Mouse (Mus musculus): ENCODE measurements around the gene Ube2m. TPM values are rescaled to one million over a fixed set of nuclear protein-coding genes. Genes with fewer than 3 reads are reported as not detected.
A peak's percentile ranks its signal among the peaks of the same experiment; 100 is the strongest.

The Ube2m gene
- polyA plus RNA-seq, 1 experiment: 195 TPM

DNA sequence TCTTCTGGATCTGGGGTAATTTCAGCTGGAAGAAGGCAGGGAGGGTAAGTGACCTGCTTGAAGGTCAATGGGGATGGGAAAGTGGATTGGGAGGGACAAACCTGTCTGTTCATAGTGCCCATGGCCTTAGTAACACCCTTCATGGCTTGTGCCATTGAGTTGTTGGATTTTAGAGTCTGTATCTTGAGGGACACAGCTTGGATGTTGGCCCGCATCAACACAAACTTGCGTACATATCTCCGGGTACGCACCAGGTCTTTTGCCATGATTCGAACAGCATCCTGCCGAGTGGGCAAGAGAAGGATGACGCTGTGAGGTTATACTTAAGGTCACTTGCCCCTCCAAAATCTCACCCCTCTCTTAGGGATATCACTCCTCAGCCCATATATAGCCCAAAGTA, 5.5 kb downstream of the Ube2m start:
- Histone ChIP-seq H3K4me3 (ENCODE audit: low read depth, low read length) (no peak overlapping the region), H3K9ac (ENCODE audit: low read depth, poor library complexity, severe bottlenecking) (no peak overlapping the region)

DNA sequence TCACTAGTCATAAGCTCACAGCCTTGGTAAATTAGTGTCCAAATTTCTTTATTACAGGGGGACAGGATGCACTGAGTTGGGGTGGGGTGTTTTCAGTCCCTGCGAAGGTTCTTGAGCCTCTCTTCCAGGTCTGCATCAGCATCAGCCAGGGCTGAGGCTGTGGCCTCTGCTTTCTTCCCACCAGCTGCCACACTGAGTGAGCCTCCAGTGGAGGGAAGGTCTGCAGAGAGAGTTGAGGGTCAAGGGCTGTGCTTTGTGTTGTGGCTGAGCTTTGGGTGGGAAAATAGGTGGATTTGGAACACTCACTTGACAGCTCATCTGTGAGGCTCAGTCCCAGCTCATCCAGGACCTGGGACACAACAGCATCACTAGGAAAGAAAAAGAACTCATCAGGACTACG, 6.1 kb downstream of the Ube2m start:
- Histone ChIP-seq H3K27me3 (ENCODE audit: control insufficient read depth, insufficient read depth, low read length, poor library complexity, severe bottlenecking) (no peaks in the 10 kb centered on the region), H3K36me3 (ENCODE audit: control insufficient read depth, insufficient read depth, low read length, poor library complexity, severe bottlenecking) (peaks cover 66% of the 10 kb centered on the region), H3K9me3 (replicated peaks; ENCODE audit: control insufficient read depth, insufficient read depth, low read length, poor library complexity, severe bottlenecking) (no peaks in the 10 kb centered on the region), H3K4me1 (ENCODE audit: control insufficient read depth, insufficient read depth, low read length) (no peaks in the 10 kb centered on the region), H3K27ac (ENCODE audit: insufficient read depth, low read length) (no peak overlapping the region), H3K4me3 (ENCODE audit: low read depth, low read length) (no peak overlapping the region), H3K9ac (ENCODE audit: low read depth, poor library complexity, severe bottlenecking) (no peak overlapping the region)
- TF ChIP-seq CTCF (IDR thresholded peaks at IDR 0.05; ENCODE audit: low read depth, low read length): no peak
- no peak for TF ChIP-seq POLR2A (IDR thresholded peaks at IDR 0.05; ENCODE audit: insufficient read depth, low read length)
- no peak for TF ChIP-seq EP300 (IDR thresholded peaks at IDR 0.05; ENCODE audit: insufficient read depth, low read depth, low read length)

More for the DNA sequence above, 5.5 kb downstream of the Ube2m start:
- Histone ChIP-seq H3K36me3 (ENCODE audit: control insufficient read depth, insufficient read depth, low read length, poor library complexity, severe bottlenecking) (peaks cover 61% of the 10 kb centered on the region), H3K27ac (ENCODE audit: insufficient read depth, low read length) (no peak overlapping the region), H3K9me3 (replicated peaks; ENCODE audit: control insufficient read depth, insufficient read depth, low read length, poor library complexity, severe bottlenecking) (no peaks in the 10 kb centered on the region), H3K4me1 (ENCODE audit: control insufficient read depth, insufficient read depth, low read length) (no peaks in the 10 kb centered on the region), H3K27me3 (ENCODE audit: control insufficient read depth, insufficient read depth, low read length, poor library complexity, severe bottlenecking) (no peaks in the 10 kb centered on the region)
- TF ChIP-seq CTCF (IDR thresholded peaks at IDR 0.05; ENCODE audit: low read depth, low read length): no peak
- TF ChIP-seq EP300 (IDR thresholded peaks at IDR 0.05; ENCODE audit: insufficient read depth, low read depth, low read length): no peak
- no peak for TF ChIP-seq POLR2A (IDR thresholded peaks at IDR 0.05; ENCODE audit: insufficient read depth, low read length)

DNA sequence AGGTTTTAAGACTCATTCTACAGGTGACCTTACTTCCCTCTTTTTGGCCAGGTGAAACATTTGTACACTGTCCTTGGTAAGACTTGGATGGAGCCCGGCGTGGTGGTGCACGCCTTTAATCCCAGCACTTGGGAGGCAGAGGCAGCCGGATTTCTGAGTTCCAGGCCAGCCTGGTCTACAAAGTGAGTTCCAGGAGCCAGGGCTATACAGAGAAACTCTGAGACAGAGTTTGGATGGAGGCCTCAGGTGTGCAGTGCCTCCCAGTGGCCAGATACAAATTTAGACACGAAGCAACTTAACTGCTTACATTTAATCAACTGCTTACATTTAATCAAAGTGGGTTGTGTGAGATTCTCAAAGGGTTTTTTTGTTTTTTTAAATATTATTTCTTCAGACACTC, 7.0 kb downstream of the Ube2m start:
- peak; percentile 22 for TF ChIP-seq CTCF (IDR thresholded peaks at IDR 0.05; ENCODE audit: low read depth, low read length)
- no peak for TF ChIP-seq POLR2A (IDR thresholded peaks at IDR 0.05; ENCODE audit: insufficient read depth, low read length)
- no peaks in the 10 kb centered on the region for H3K9me3 ChIP-seq (replicated peaks; ENCODE audit: control insufficient read depth, insufficient read depth, low read length, poor library complexity, severe bottlenecking)
- H3K36me3 ChIP-seq (ENCODE audit: control insufficient read depth, insufficient read depth, low read length, poor library complexity, severe bottlenecking): peaks cover 75% of the 10 kb centered on the region
- H3K27me3 ChIP-seq (ENCODE audit: control insufficient read depth, insufficient read depth, low read length, poor library complexity, severe bottlenecking): no peaks in the 10 kb centered on the region
- H3K9ac ChIP-seq (ENCODE audit: low read depth, poor library complexity, severe bottlenecking): no peak overlapping the region
- H3K4me3 ChIP-seq (ENCODE audit: low read depth, low read length): no peak overlapping the region
- H3K4me1 ChIP-seq (ENCODE audit: control insufficient read depth, insufficient read depth, low read length): no peaks in the 10 kb centered on the region
- H3K27ac ChIP-seq (ENCODE audit: insufficient read depth, low read length): no peak overlapping the region

DNA sequence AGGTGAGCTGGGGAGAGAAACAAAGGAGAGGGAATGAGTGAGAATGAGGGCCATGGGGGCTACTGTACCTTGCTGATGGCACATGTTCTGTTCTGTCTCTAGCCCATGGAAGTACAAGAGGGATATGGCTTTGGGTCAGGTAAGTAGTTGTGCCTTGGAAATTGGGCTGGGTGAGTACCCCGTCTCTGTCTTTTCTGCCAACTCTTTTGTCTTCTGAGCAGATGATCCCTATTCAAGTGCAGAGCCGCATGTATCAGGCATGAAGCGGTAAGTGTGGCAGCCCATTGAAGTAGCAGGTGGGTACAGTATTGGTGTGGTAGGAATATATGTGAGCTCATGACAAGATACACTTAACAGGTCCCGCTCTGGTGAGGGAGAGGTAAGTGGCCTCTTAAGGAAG, 9.1 kb downstream of the Ube2m start:
- H3K4me1 ChIP-seq (ENCODE audit: control insufficient read depth, insufficient read depth, low read length): no peaks in the 10 kb centered on the region
- TF ChIP-seq CTCF (IDR thresholded peaks at IDR 0.05; ENCODE audit: low read depth, low read length) (no peak), EP300 (IDR thresholded peaks at IDR 0.05; ENCODE audit: insufficient read depth, low read depth, low read length) (no peak), POLR2A (IDR thresholded peaks at IDR 0.05; ENCODE audit: insufficient read depth, low read length) (no peak)
- H3K27me3 ChIP-seq (ENCODE audit: control insufficient read depth, insufficient read depth, low read length, poor library complexity, severe bottlenecking): no peaks in the 10 kb centered on the region
- H3K9me3 ChIP-seq (replicated peaks; ENCODE audit: control insufficient read depth, insufficient read depth, low read length, poor library complexity, severe bottlenecking): no peaks in the 10 kb centered on the region
- H3K4me3 ChIP-seq (ENCODE audit: low read depth, low read length): no peak overlapping the region
- H3K36me3 ChIP-seq (ENCODE audit: control insufficient read depth, insufficient read depth, low read length, poor library complexity, severe bottlenecking): peaks cover 77% of the 10 kb centered on the region
- peak overlapping the region; percentile 44 for H3K27ac ChIP-seq (ENCODE audit: insufficient read depth, low read length)
- no peak overlapping the region for H3K9ac ChIP-seq (ENCODE audit: low read depth, poor library complexity, severe bottlenecking)

DNA sequence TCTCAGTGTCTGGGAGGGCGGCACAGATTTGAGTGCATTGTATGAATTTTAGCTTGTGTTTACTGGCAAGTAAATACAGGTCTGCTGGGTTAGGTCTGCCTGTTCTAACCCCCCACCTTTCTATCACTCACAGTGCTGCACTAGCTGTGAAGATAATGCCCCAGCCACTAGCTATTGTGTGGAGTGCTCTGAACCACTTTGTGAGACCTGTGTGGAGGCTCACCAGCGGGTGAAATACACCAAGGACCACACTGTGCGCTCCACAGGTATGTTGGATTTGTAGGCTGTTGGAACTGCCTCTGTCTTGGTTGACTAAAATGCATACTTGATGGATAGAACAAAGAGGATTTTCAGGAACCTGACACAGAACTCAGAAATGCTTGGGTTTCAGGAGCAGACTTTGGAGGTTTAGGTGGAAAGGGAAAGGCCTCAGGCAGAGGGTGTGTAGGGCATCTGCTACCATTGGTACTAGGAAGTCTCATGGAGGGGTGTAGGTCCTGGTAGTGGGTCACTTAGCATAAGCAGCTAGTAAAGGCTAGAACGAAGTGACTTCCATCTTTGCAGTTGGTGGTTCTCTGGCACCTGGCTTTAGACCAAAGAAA, 12.5 kb downstream of the Ube2m start:
- TF ChIP-seq EP300 (IDR thresholded peaks at IDR 0.05; ENCODE audit: insufficient read depth, low read depth, low read length): no peak
- no peak for TF ChIP-seq POLR2A (IDR thresholded peaks at IDR 0.05; ENCODE audit: insufficient read depth, low read length)
- no peak for TF ChIP-seq CTCF (IDR thresholded peaks at IDR 0.05; ENCODE audit: low read depth, low read length)
- peaks cover 56% of the 10 kb centered on the region for H3K36me3 ChIP-seq (ENCODE audit: control insufficient read depth, insufficient read depth, low read length, poor library complexity, severe bottlenecking)
- no peaks in the 10 kb centered on the region for H3K27me3 ChIP-seq (ENCODE audit: control insufficient read depth, insufficient read depth, low read length, poor library complexity, severe bottlenecking)
- H3K9ac ChIP-seq (ENCODE audit: low read depth, poor library complexity, severe bottlenecking): peak overlapping the region; percentile 97
- no peaks in the 10 kb centered on the region for H3K9me3 ChIP-seq (replicated peaks; ENCODE audit: control insufficient read depth, insufficient read depth, low read length, poor library complexity, severe bottlenecking)
- H3K27ac ChIP-seq (ENCODE audit: insufficient read depth, low read length): peak overlapping the region; percentile 59
- H3K4me1 ChIP-seq (ENCODE audit: control insufficient read depth, insufficient read depth, low read length): no peaks in the 10 kb centered on the region
- H3K4me3 ChIP-seq (ENCODE audit: low read depth, low read length): peak overlapping the region; percentile 98

DNA sequence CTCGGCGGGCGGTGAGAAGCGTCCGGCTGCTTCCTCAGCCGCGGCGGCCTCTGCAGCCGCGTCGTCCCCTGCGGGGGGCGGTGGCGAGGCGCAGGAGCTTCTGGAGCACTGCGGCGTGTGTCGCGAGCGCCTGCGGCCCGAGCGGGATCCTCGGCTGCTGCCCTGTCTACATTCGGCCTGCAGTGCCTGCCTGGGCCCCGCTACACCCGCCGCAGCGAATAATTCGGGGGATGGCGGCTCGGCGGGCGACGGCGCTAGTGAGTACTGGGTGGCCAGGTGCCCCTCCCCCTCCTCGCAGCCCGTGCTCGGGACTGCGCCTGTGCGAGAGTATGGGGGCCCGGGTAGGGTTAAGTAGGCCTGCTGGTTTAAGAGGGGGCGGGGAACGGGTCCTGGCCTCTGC, 13.3 kb downstream of the Ube2m start:
- Histone ChIP-seq H3K27me3 (ENCODE audit: control insufficient read depth, insufficient read depth, low read length, poor library complexity, severe bottlenecking) (no peaks in the 10 kb centered on the region), H3K27ac (ENCODE audit: insufficient read depth, low read length) (peak overlapping the region; percentile 59; the same call in 1 of the 2 replicates), H3K9ac (ENCODE audit: low read depth, poor library complexity, severe bottlenecking) (peak overlapping the region; percentile 97), H3K4me3 (ENCODE audit: low read depth, low read length) (peak overlapping the region; percentile 98), H3K36me3 (ENCODE audit: control insufficient read depth, insufficient read depth, low read length, poor library complexity, severe bottlenecking) (peaks cover 48% of the 10 kb centered on the region), H3K9me3 (replicated peaks; ENCODE audit: control insufficient read depth, insufficient read depth, low read length, poor library complexity, severe bottlenecking) (no peaks in the 10 kb centered on the region), H3K4me1 (ENCODE audit: control insufficient read depth, insufficient read depth, low read length) (no peaks in the 10 kb centered on the region)
- TF ChIP-seq EP300 (IDR thresholded peaks at IDR 0.05; ENCODE audit: insufficient read depth, low read depth, low read length) (no peak), POLR2A (IDR thresholded peaks at IDR 0.05; ENCODE audit: insufficient read depth, low read length) (no peak), CTCF (IDR thresholded peaks at IDR 0.05; ENCODE audit: low read depth, low read length) (no peak)

Data from ES-Bruce4 (cell line).